Comparison of ENCODE assay signal across 8 mouse cellular contexts in genomic region chr12:105906584-105906983, GRCm38 (mm10).
DNase-seq lines count a peak whose midpoint lies in the region; ATAC-seq and TF ChIP-seq lines count a peak whose summit lies in the region.

No protein-coding gene starts in this region.

- H3K4me3 ChIP-seq in forebrain, embryonic 14.5 days (ENCODE audit: low read depth, low read length), result no peak overlapping the region
- H3K4me3 ChIP-seq in liver, embryonic 11.5 days (ENCODE audit: low read depth, low read length), result no peak overlapping the region
- H3K4me3 ChIP-seq in left cerebral cortex, adult 2 months, result no peak overlapping the region

- TF ChIP-seq CTCF in left cerebral cortex, adult 2 months (IDR thresholded peaks at IDR 0.05), result no peak

- H3K4me2 ChIP-seq in forebrain, embryonic 14.5 days (ENCODE audit: low read length), result no peak overlapping the region
- H3K4me2 ChIP-seq in liver, embryonic 11.5 days, result no peak overlapping the region

- no peak overlapping the region for H3K9ac ChIP-seq in forebrain, embryonic 14.5 days (ENCODE audit: low read length)
- H3K9ac ChIP-seq in liver, embryonic 11.5 days (ENCODE audit: low read depth, low read length), result no peak overlapping the region

- no peak overlapping the region; the same call in 1 of the 2 replicates for H3K27ac ChIP-seq in forebrain, embryonic 14.5 days (ENCODE audit: low read depth, low read length)
- H3K27ac ChIP-seq in liver, embryonic 11.5 days (ENCODE audit: low read depth, low read length), result no peak overlapping the region
- no peak overlapping the region for H3K27ac ChIP-seq in left cerebral cortex, adult 2 months

- H3K36me3 ChIP-seq in forebrain, embryonic 14.5 days (ENCODE audit: control insufficient read depth, insufficient read depth, low read length), result no peaks in the 10 kb centered on the region
- H3K36me3 ChIP-seq in liver, embryonic 11.5 days (ENCODE audit: control insufficient read depth, insufficient read depth, low read length), result no peaks in the 10 kb centered on the region

- H3K27me3 ChIP-seq in forebrain, embryonic 14.5 days (replicated peaks; ENCODE audit: control insufficient read depth, insufficient read depth, low read length), result no peaks in the 10 kb centered on the region
- H3K27me3 ChIP-seq in liver, embryonic 11.5 days (replicated peaks; ENCODE audit: control insufficient read depth, insufficient read depth, low read length), result no peaks in the 10 kb centered on the region

- 20% methylated on average over 7 of the region's 7 CpGs for WGBS in forebrain, embryonic 14.5 days
- 18% methylated on average over 7 of the region's 7 CpGs for WGBS in liver, embryonic 11.5 days

- peak; percentile 51 for DNase-seq in adrenal gland, postnatal 14 days
- no peak for DNase-seq in adrenal gland, adult 18-20 months (ENCODE audit: low spot score in 2 of 2)
- peak; percentile 31 to 52 for DNase-seq in B cell, adult 2 months
- DNase-seq in forebrain, embryonic 14.5 days (ENCODE audit: low spot score), result peak; percentile 80
- no peak for DNase-seq in liver, embryonic 11.5 days (ENCODE audit: low spot score)
- peak; percentile 47 for DNase-seq in thymus, postnatal 14 days
- no peak for DNase-seq in left cerebral cortex, postnatal 4 days
- no peak for DNase-seq in left cerebral cortex, adult 2 months (ENCODE audit: extremely low spot score in 1 of 2, low spot score in 2 of 2)

- intact Hi-C loops in left cerebral cortex, postnatal 4 days (cut with DNase I), result no loop called here
- intact Hi-C loops in left cerebral cortex, adult 2 months (cut with DNase I), result loop anchor here (5.0 kb wide), 1 partner anchor 56 kb away; no protein-coding TSS in a partner anchor

- ATAC-seq in forebrain, embryonic 14.5 days, result peak; percentile 69
- ATAC-seq in liver, embryonic 11.5 days (replicated peaks; ENCODE audit: low FRiP score), result peak; percentile 78

- H3K9me3 ChIP-seq in forebrain, embryonic 14.5 days (replicated peaks; ENCODE audit: control insufficient read depth, low read length), result no peaks in the 10 kb centered on the region
- H3K9me3 ChIP-seq in liver, embryonic 11.5 days (ENCODE audit: control insufficient read depth, low read length), result no peaks in the 10 kb centered on the region

- H3K4me1 ChIP-seq in forebrain, embryonic 14.5 days (ENCODE audit: control insufficient read depth, insufficient read depth, low read length), result peaks cover 6% of the 10 kb centered on the region
- H3K4me1 ChIP-seq in liver, embryonic 11.5 days (replicated peaks; ENCODE audit: control insufficient read depth, insufficient read depth, low read length), result peaks cover 3% of the 10 kb centered on the region; the same call in 1 of the 2 replicates

Comparison
In these comparisons a context has a peak if more than half of its experiments do, and no peak if none do; other contexts are left out.
1. DNase-seq: peak in adrenal gland, postnatal 14 days (single experiment), B cell, adult 2 months (2 of 2), forebrain, embryonic 14.5 days (single experiment) and thymus, postnatal 14 days (single experiment); none in adrenal gland, adult 18-20 months (0 of 2), liver, embryonic 11.5 days (single experiment), left cerebral cortex, postnatal 4 days (single experiment) and left cerebral cortex, adult 2 months (0 of 2).